Mouse (Mus musculus) kidney, embryonic 14.5 days (tissue): ENCODE data around the gene Ccdc149. TPM values are rescaled to one million over a fixed set of nuclear protein-coding genes. Genes with fewer than 3 reads are reported as not detected.

ENCODE experiments used
- ATAC-seq: fragments of 200-750 bp; cut with Nextera tagmentation; 2 replicates; pipeline ENCODE4 v1.8.0; 2017; ENCODE audit warnings: moderate number of reproducible peaks, mild to moderate bottlenecking, moderate TSS enrichment, moderate library complexity; ENCODE audit not compliant: low FRiP score, low TSS enrichment
- H3K27ac ChIP-seq: fragments of 300-500 bp; sonication (generic); 2 replicates; pipeline ENCODE4 v1.5.1; 2014; ENCODE audit warnings: low read depth, mild to moderate bottlenecking, low read length, moderate library complexity, mixed read lengths
- H3K27me3 ChIP-seq: fragments of 300-500 bp; sonication (generic); 2 replicates; pipeline ENCODE4 v1.6.1; 2014; ENCODE audit warnings: mild to moderate bottlenecking, low read length; ENCODE audit not compliant: control insufficient read depth, insufficient read depth
- H3K36me3 ChIP-seq: fragments of 300-500 bp; sonication (generic); 2 replicates; pipeline ENCODE4 v1.6.1; 2014; ENCODE audit warnings: low read length, mixed read lengths; ENCODE audit not compliant: control insufficient read depth, insufficient read depth
- H3K4me1 ChIP-seq: fragments of 300-500 bp; sonication (generic); 2 replicates; pipeline ENCODE4 v1.6.1; 2014; ENCODE audit warnings: low read length, mixed read lengths; ENCODE audit not compliant: control insufficient read depth, insufficient read depth
- H3K4me2 ChIP-seq: fragments of 300-500 bp; sonication (generic); replicated peaks from 2 replicates; pipeline ENCODE4 v1.6.1; 2014; ENCODE audit warnings: low read depth, mild to moderate bottlenecking, low read length
- H3K4me3 ChIP-seq: fragments of 300-500 bp; sonication (generic); 2 replicates; pipeline ENCODE4 v1.5.1; 2014; ENCODE audit warnings: mild to moderate bottlenecking, low read length
- H3K9ac ChIP-seq: fragments of 300-500 bp; sonication (generic); 2 replicates; pipeline ENCODE4 v1.6.1; 2014; ENCODE audit warnings: low read depth, mild to moderate bottlenecking, low read length, moderate library complexity
- H3K9me3 ChIP-seq: fragments of 300-500 bp; sonication (generic); 2 replicates; pipeline ENCODE4 v1.6.1; 2016; ENCODE audit warnings: low read length; ENCODE audit not compliant: control insufficient read depth
- WGBS: fragments of 180-500 bp; shearing (Covaris S2); extraction: QIAGEN DNeasy Blood & Tissue Kit; methylation state at CpG from one replicate; pipeline ENCODE4 v1.1.7; 2014; 5-methylcytosine and 5-hydroxymethylcytosine counted together
- polyA plus RNA-seq: library from polyadenylated mRNA; unstranded; fragments of >200 nt; fragmentation: Nextera tagmentation; extraction: Ambion mirVana; gene quantifications from 2 replicates; pipeline ENCODE4 v1.2.1, GENCODE M21; 2014

Gene Ccdc149
- polyA plus RNA-seq, 1 experiment from 2014 or later = 2.1 TPM

DNA sequence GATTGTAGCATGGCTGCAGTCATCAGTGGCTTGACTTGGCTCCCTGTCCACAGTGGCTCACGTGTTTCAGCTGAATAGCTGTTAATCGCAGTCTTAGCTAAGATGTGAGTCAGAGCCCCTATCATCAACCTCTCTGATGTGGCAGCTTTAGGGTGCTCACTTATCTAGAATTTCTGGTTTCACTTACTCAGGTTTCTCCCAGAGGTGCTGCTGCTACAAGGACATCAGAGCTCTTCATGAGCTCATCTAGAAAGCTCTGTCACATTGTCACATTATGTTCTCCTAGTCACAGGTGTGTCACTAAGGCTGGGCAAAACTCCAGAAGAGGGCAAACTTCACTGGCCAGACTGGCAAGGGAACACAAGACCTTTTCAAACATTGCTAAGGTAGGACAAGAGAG lies 132.2 kb downstream of the Ccdc149 start:
- Histone ChIP-seq H3K4me1 (no peaks in the 10 kb centered on the region), H3K4me3 (no peak overlapping the region), H3K36me3 (no peaks in the 10 kb centered on the region), H3K9me3 (no peaks in the 10 kb centered on the region), H3K27ac (no peak overlapping the region), H3K4me2 (no peak overlapping the region), H3K27me3 (no peaks in the 10 kb centered on the region), H3K9ac (no peak overlapping the region)
- ATAC-seq = no peak
- WGBS = 78% methylated on average over 2 of the region's 2 CpGs

DNA sequence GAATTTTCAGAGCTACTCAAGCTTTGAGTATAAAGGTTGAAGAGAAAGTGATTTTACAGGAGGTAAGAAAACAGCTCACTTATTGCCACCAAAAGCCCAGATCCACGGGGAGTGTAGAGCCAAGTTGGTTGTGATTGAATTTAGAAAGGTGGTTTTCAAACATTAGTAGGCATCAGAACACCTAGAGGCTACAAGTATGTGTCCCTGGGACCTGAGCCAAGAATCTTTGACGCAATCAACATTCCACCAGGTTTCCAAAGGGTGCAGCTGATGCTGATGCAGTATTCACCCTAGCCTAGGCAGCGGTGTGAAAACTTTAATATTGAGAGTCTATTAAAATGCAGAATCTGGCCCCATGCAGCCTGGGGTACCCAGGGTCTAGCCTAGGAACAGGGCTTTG lies 135.7 kb downstream of the Ccdc149 start:
- WGBS = 83% methylated on average over 3 of the region's 3 CpGs
- no peaks in the 10 kb centered on the region for H3K36me3 ChIP-seq
- no peak for ATAC-seq

DNA sequence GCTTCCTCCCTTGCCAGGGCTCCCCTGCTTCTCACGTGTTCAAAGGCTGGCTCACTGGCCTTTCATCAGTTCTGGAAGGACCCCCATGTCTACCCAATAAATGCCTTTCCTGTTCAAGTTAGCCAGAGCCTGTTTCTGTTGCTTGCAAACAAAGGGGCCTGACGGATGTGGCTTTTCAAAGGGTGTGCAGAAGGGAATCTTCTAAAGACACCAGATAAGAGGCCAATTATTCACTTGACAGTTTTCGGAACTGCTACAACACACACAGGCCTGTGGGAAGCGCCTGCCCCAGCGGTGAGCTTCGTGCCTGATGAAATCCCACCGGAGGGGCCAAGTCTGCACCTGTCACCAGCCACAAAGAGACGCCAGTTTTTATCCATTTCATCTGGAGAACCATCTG lies 139.2 kb downstream of the Ccdc149 start:
- no peaks in the 10 kb centered on the region for H3K27me3 ChIP-seq
- H3K9ac ChIP-seq = no peak overlapping the region
- no peak overlapping the region for H3K27ac ChIP-seq
- H3K9me3 ChIP-seq = no peaks in the 10 kb centered on the region
- no peaks in the 10 kb centered on the region for H3K4me1 ChIP-seq
- WGBS = 58% methylated on average over 8 of the region's 8 CpGs
- no peak for ATAC-seq
- no peaks in the 10 kb centered on the region for H3K36me3 ChIP-seq
- no peak overlapping the region for H3K4me3 ChIP-seq
- no peak overlapping the region for H3K4me2 ChIP-seq

More for the DNA sequence above, 135.7 kb downstream of the Ccdc149 start:
- Histone ChIP-seq H3K9me3 (no peaks in the 10 kb centered on the region), H3K4me1 (no peaks in the 10 kb centered on the region), H3K27ac (no peak overlapping the region), H3K27me3 (no peaks in the 10 kb centered on the region), H3K4me3 (no peak overlapping the region), H3K4me2 (no peak overlapping the region), H3K9ac (no peak overlapping the region)

Other genes with a start within 250 kb of the Ccdc149 start
- 2.1 and 4.5 TPM in 2 replicates for gene Sod3, start 107.7 kb downstream of the Ccdc149 start, polyA plus RNA-seq
- gene Lgi2, start 94.9 kb upstream of the Ccdc149 start, polyA plus RNA-seq = 3.5 and 3.9 TPM in 2 replicates
- 4.2 and 9.2 TPM in 2 replicates for gene Sepsecs, start 198.2 kb upstream of the Ccdc149 start, polyA plus RNA-seq